Mouse (Mus musculus): ENCODE measurements around the gene Trem2.
"Not testable (repeated sequence)": the region's sequence is repeated elsewhere in the genome, so short reads cannot be mapped to it uniquely, and the experiment has no call there.

Gene Trem2

DNA sequence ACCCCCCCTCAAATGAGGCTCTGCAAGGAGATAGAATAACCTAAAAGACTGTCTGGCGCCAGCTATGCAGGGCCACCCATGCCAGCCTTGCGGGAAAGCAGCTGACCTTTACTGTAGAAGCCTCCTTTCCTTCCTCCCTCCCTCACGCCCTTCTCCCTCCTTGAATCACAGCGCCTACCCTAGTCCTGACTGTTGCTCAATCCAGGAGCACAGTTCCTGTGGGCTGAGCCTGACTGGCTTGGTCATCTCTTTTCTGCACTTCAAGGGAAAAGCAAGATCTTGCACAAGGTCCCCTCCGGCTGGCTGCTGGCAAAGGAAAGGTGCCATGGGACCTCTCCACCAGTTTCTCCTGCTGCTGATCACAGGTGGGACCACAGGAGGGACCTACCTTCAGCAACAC, at the start of gene Trem2:
Gene Trem2, plus strand, starts transcription at position 171 of the 400 bp plus-strand sequence.
- in situ Hi-C loops (cut with MseI, MboI): no loop called here

DNA sequence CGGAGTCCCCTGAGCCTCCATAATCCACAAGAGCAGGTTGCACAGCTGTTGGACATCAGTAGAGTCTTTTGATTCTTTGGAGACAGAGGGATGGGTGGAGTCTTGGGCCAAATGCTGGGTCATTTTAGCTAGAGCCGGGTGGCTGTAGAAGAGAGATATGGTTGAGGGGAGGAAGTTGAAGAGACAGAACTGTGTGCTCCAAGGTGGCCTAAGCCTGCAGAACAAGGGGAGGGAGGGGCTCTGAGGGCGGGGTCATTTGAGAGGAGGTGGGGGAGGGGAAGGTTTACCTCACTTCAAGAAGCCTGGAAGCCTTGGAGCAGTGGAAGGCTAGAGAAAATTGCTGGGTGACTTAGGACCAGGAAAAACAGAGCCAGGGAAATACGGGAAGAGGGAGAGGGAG, 47.0 kb upstream of the Trem2 start, which contains the start of gene Treml2:
Gene Treml2, plus strand, starts transcription at position 296 of the 400 bp plus-strand sequence.
- in situ Hi-C loops (cut with MseI, MboI): no loop called here

DNA sequence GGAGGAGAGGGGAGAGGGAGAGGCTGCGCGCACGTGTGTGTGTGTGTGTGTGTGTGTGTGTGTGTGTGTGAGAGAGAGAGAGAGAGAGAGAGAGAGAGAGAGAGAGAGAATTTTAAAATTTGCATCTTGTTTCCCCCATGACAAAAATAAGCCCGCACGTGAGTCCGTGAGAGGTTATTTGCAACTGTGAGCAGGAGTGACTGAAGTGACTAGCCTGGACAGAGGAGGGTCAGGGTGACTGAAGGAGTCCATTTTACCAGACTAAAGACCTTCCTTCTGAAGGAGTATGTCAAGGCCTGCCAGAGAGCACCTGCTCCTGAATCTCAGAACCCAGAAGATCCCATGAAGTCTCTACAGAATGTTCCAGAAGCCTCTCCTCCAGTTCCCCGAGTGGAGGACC, 46.4 kb upstream of the Trem2 start:
- in situ Hi-C loops (cut with MseI, MboI): no loop called here

DNA sequence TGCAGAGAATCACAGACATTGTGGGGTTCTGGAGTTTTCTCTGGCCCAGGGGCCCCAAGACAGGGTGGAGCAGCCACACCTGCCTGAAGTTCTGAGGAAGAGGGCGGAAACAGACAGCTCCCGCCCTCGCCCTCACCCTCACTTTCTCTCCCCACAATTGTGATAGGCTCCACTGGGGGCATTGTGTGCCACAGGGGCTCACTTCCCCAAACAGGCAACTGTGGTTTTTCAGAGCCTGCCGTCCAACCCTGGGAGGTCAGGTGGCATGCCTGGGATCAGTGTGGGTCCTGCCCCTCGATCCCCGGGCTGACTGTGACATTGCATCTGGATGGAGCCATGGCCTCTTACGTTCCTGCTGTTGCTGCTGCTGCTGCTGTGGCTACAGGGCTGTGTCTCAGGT, 46.0 kb upstream of the Trem2 start:
- in situ Hi-C loops (cut with MseI, MboI): no loop called here

DNA sequence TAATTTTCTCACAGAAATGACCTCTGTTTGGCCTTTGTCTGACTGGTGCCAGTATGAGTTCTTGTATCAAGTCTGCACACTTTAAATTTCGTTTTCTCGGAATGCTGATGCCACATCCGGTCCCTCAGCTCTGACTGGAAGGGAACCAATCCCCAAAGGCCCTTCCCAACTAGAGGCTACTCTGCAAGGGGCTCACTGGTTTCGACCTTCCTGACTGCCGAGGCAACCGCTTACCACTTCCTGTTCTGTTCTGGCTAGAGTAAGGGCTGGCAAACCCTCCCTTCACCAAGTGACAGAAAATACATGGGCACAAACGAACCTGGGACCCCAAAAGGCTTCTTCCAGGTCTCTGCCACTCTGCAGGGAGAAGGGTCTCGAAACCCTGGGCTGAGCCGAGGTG, 45.3 kb upstream of the Trem2 start:
- in situ Hi-C loops (cut with MseI, MboI): no loop called here

DNA sequence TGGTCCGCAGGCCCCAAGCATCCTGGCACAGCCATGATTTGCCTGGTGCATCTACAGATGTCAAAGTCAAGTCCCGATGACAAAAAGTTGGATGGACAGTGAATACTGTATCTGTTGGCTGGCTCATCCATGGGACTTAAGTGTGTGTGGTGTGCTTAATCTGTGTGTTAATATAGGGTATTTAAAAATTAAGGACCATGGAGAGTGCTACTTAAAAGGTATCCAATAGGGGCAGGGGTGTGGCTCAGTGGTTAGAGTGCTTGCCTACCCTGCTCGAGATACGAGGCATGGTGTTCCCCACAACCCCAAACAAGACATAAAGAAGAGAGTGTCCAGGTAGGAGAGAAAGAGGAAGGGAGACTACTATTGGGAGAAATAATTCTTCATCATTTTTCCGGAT, 44.4 kb upstream of the Trem2 start:
- in situ Hi-C loops (cut with MseI, MboI): no loop called here

DNA sequence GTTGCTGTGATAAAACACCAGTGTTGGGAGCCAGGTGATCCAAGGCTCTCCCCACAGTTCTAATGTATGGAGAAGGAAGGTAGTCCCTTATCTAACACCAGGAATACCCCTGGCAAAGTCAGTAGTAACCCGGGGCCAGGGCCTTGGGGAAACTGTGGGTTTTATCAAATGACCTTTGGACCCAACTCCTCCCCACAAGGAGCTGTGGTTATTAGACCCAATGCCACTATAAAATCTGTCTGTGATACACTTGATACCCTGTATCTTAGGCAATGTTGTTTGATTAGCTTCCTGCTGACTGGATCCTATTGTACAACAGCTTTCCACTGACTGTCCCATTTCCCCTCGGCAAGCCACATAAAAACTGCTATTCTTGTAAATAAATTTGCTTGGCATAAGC, 34.1 kb upstream of the Trem2 start:
- in situ Hi-C loops (cut with MseI, MboI): no loop called here

DNA sequence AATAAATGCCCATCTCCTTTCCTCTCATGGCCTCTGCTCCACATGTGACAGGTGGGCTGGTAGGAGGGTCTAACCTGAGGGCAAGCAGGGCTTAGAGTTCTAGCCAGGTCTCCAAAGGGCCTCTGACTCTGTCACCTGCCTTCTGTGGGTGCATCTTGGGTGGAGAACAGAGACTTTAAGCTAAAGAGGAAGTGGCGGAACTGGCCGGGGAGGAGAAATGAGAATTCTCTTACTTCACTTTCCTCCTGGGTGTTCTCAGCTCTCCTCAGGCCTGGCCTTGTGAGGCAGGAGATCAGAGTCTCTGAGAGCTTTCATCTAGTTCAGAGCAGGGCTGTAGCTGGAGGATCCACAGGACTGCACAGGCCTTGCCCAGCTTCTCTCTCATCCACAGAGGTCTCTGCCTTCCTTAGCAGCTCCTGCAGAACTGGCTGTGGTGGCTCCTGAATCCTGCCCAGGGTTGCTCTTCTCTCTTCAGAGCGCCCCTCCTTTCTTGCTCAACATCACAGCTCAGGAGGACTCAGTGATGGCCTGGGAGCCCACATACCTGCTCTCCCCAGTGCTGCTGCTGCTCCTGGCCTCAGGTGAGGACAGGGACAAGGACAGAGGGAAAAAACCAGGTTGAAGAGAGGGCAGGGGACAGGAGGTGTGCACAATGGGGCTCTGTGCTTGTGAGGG, 30.2 kb upstream of the Trem2 start, which contains the start of gene B430306N03Rik:
Gene B430306N03Rik, plus strand, starts transcription at position 237 of the 675 bp plus-strand sequence.
- in situ Hi-C loops (cut with MseI, MboI): not testable (repeated sequence)

DNA sequence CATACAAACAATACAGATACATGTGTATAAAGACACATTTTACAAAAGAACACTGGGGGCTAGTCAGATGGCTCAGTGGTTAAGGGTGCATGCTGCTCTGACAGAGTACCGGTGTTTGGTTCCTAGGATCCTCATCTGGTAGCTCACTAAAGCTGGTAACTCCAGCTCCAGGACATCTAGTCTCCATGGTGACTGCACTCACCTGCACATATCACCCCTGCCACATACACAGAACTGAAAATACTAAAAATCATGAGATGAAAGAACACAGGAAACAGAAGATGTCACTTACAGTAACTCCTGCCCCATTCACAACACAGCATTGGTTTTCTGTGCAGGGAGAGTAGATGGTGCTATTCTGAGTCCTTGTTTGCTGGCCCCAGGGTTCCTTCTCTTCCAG, 27.5 kb upstream of the Trem2 start:
- in situ Hi-C loops (cut with MseI, MboI): no loop called here

DNA sequence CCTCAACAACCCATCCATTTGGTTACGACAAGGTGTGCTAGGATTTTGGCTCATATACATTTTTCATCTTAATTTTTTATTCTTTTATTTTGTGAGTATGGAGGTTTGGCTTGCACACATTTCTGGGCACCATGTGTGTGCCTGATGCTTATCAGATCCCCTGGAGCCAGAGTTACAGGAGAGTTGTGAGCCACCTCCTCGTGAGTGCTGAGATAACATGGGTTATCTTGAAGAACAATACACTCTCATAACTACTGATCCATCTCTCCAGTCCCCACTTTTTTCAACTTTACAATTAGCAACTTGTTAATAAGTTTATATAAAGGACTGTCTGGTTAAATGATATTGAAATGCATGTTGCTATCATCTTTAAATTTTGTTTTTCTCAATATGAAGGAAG, 24.9 kb upstream of the Trem2 start:
- in situ Hi-C loops (cut with MseI, MboI): no loop called here

DNA sequence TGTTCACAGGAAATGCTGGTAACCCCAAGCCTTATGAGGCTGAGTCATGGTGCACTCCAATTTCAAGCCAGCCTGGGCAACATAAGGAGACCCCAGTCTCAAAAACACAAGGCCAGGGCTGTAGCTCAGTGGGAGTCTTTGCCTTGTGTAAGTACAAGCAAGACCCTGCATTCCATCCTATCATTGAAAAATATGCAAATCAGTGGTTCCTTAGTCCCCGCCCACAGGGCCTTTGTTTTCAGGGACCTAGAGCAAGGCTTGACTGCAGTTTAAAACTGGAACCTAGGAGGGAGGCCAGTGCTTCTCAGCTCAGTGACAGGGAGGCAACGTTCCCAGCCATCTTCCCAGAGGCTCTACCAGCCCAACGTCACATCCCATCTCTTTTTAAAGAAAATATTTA, 23.0 kb upstream of the Trem2 start:
- in situ Hi-C loops (cut with MseI, MboI): no loop called here

DNA sequence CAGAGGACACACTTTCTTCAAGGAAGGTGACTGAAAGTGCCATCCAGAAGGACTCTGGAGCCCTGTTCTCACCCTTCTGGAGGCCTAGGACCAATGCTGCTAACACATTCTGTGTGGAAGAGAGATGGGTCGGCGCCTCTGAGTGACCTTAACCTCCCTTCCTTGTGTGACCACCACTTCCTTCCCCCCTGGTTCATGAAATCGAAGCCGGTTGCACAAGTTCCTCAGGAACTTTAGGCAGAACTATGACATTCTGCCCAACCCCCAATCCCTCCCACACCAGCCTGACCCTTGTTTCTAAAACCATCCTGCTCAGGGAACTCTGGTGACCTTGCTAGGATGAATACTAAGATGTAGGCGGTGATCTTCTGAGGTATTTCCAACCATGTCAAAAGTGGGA, 21.9 kb upstream of the Trem2 start:
- in situ Hi-C loops (cut with MseI, MboI): no loop called here

DNA sequence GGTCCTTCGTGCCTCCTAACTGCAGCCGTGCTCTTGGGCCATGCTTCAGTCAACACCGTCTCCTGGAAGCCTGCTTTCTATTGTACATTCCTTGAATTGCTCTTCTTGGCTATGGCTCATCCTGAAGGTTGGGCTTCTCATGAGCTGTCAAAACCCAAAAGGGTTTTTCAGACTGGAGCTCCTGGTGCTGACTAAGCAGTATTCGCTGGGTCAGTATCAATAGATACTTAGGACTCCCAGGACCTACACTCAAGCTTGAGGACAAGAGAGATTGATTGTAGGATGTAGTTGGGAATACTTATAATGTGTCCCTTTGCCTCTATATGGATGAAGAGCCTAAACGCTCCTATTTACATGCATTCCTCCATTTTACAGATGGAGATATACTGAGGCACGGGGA, 21.1 kb upstream of the Trem2 start:
- in situ Hi-C loops (cut with MseI, MboI): no loop called here

DNA sequence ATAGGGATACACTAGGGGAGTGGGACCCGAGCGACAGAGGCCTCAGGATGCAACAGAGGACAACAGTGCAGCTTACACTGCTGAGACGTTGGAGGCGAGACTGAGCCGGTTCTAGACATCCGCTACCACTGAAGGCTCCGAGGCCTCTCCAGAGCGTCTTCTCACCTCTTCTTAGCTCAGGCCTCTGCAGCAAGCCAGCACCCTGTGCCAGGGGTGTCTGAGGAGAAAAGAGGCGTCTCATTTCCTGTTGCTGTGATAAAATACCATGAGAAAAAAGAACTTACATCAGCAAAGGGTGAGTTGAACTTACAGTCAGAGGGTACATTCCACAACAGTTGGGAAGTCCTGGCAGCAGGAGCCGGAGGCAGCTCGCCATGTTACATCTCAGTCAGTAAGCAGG, 20.6 kb upstream of the Trem2 start:
- in situ Hi-C loops (cut with MseI, MboI): no loop called here

DNA sequence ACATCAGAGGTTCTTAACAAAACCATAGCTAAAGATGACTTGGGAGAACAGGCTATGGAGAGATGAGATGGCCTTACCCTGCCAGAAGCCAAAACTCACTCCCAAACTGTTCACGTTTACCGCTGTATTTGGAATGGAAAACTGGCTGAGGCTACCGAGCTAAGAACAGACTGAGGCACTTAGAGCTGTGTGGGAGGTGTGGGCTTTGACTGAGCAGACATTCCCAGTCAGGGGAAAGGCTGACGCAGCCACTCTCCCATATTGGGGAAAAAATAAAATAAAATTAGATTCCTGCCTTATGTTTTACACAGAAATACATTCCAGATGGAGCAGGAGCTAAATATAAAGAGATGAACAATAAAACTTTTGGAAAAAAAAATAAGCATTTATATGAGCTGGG, 19.5 kb upstream of the Trem2 start:
- in situ Hi-C loops (cut with MseI, MboI): no loop called here

DNA sequence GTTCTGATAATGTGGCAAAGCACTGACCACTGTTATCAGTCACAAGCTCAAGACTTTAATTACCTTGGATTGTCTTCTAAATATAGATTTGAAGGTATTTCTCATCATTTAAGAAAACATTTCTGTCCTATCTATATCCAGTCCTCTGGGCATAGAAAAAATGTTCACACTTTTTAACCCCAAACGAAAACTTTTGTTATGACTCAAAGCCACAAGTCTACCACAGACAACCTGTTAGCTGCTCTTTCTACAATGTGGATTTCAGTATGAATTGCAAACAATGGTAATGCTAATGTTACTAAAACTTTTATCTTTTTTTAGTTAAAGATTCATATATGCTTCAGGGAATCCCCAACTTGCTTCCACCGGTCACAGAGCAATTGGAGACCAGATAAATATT, 13.7 kb upstream of the Trem2 start:
- in situ Hi-C loops (cut with MseI, MboI): loop anchor here (10.0 kb wide), 4 partner anchors 58 to 218 kb away; no protein-coding TSS in a partner anchor

DNA sequence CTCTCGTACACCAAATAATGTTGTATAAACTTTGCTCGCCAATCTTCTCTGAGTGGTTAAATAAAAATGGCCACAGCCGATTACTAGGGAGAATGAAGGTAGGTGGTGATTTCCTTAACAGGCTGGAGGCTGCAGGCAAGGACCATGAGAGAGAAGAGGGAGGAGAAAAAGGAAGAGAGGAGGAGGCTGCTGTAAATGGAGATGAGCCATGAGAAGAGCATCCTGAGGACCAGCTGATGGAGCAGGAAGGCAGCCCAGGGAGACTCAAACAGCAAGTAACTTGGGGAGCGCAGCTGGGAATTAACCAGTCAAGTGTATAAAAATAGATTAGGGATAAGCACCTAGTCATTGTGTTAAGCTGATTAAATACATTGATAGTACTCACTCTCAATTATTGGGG, 12.0 kb upstream of the Trem2 start:
- in situ Hi-C loops (cut with MseI, MboI): loop anchor here (10.0 kb wide), 4 partner anchors 59 to 219 kb away; no protein-coding TSS in a partner anchor

DNA sequence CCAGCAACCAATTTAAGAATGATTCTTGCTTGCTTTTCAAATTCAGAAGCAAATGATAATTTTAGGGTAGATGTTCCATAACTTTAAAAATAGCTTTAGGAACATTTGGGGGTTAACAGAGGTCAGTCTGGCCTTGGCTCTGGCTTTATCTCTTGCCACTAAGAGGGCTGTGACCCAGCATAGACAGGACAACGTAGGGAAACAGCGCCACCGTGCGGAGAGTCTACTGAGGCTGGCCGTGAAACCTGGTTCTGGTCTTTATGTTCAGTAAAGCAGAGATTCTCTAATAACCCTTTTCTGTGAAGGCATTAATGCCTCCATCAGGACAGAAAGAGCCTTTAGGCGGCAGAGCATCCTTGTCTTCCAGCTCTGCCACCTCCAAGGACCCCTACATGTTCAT, 9.3 kb upstream of the Trem2 start:
- in situ Hi-C loops (cut with MseI, MboI): loop anchor here (10.0 kb wide), 4 partner anchors 62 to 222 kb away; no protein-coding TSS in a partner anchor

DNA sequence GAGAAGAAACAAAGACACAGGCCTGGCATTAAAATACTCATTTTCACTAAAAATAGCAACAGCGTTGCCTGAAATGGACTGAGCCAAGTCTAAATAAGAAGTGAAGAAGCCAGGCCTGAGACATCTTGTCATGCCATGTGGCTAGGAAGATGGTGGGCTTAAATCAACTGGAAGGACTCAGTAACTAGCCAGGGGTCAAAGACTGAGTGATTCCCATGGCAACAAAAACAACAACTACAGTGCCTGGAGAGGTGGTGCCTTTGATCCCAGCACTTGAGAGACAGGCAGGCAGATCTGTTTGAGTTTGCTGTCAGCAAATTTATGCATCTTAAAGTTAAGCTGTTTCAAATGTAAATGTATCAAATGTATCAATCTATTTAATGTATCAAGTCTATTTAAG, 5.9 kb upstream of the Trem2 start:
- in situ Hi-C loops (cut with MseI, MboI): no loop called here

DNA sequence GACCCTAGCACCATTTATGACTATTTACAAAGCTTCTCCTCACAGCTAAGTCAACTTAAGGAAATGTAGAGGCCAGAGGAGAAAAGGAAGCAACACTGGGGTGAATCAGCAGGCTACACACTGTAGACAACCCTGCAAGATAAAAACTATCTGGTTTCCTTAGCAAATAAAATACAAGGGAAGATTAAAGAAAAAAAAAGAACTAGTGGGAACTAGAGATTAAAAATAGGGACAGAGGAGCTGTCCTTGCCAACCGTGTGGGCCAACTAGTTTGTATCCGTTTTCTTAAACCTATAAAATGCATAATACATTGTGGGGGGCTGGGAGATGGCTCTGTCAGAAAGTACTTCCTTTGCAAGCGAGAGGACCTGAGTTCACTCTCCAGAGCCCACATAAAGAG, 4.3 kb upstream of the Trem2 start:
- in situ Hi-C loops (cut with MseI, MboI): no loop called here

DNA sequence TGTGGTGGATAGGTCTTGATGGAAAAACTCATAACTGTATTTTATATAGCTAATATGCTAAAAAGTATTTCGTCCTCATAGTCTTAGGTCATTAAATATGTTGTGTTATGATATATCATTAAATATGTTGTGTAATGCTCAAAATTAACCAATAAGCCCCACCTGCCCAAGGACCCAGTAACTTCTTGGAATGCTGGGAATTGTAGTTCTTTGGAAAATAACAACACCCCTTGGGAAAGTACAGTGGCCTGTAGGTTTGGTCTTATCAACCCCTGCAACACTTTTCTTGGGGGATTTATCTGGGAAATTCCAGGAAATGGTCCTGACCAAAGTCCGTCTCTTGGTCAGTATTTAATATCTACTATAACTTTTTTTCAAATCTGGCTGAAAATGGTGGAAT, 3.1 kb upstream of the Trem2 start:
- in situ Hi-C loops (cut with MseI, MboI): no loop called here

DNA sequence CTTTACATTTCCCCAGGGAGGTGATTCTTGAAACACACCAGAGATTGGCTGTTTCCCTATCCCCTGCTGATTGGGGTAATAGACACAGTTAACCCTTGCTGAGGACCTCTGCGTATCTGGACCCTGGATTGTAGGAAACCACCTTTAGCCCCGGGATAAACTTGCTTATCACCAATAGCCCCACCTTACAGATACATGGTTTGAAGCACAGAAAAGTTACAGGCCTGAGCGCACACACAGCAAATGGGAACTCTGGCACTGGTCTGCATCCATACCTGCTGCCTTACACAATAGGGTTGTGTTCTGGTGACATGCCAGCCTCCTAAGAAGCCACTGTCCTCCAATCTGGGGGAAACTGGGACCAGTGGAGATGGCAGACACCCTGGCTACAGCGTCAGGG, 377 bp upstream of the Trem2 start:
- in situ Hi-C loops (cut with MseI, MboI): no loop called here

DNA sequence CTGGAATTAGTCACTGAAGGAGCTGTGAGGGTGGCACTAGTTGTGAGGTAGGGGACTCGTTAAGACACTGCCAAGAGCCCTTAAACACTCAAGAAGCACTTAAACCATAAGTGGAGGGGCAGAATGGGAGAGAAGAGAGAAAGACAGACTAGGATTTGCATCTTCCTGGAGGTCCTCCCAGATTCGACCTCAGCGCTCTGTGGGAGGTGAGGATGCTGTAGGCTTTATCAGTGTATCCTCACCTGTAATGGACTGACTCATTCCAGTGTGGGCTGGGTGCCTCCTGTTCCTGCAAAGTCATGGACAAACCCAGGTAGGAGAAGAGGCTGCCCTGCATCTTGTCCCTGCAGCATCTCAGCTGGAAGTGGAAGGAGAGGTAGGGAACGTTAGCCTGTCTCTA, 633 bp downstream of the Trem2 start:
- in situ Hi-C loops (cut with MseI, MboI): no loop called here

DNA sequence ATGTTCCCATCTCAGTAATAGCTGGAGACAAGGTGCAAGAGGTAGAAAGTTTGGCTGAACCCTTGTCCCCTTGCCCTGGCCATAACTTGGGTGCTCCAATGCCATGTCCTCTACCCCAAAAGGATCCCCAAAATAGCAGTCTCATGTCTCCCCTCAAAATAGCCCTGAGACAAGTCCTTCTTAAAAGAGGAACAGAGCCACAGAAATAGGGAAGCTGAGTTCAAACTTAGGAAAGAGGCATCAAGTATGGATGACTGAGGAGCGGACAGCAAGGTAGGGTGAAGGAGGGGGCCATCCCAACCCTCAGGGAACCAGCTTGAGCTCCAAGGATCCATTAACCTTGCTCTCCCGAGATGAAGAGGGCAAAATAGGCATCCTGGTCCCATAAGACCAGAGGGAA, 1.1 kb downstream of the Trem2 start:
- in situ Hi-C loops (cut with MseI, MboI): no loop called here

Measured in mouse trophoblast stem cell (cell line).